In genomic region chr1:180263364-180263997, GRCm38 (mm10) we compare ENCODE assay signal across 8 mouse cellular contexts. TPM values are rescaled to one million over a fixed set of nuclear protein-coding genes. Genes with fewer than 3 reads are reported as not detected.
DNase-seq lines count a peak whose midpoint lies in the region; ATAC-seq lines count a peak whose summit lies in the region.

Gene Psen2 (minus strand): TSS chr1:180263438.

- H3K4me3 ChIP-seq in heart, embryonic 14.5 days (ENCODE audit: control insufficient read depth in 1 of 2, insufficient read depth in 1 of 2, low read depth in 1 of 2, low read length in 2 of 2): no peak within 1 kb of the TSS

- 24% methylated on average over 7 of the region's 7 CpGs for WGBS in heart, embryonic 14.5 days

- H3K27me3 ChIP-seq in heart, embryonic 14.5 days (ENCODE audit: control insufficient read depth, insufficient read depth, low read length): 0 out of 2 replicates have a peak, but pooled peaks cover 7% of the 10 kb centered on the region

- no peaks in the 10 kb centered on the region for H3K9me3 ChIP-seq in heart, embryonic 14.5 days (ENCODE audit: control insufficient read depth, low read length)

- no peaks in the 10 kb centered on the region for H3K36me3 ChIP-seq in heart, embryonic 14.5 days (ENCODE audit: control insufficient read depth, insufficient read depth, low read length)

- no peak within 1 kb of the TSS for H3K9ac ChIP-seq in heart, embryonic 14.5 days (ENCODE audit: low read length)

- DNase-seq in urinary bladder, adult 2 months (ENCODE audit: low spot score): no peak
- no peak for DNase-seq in urinary bladder, postnatal 14 days (ENCODE audit: low spot score)
- DNase-seq in adrenal gland, postnatal 4 days (ENCODE audit: low spot score in 2 of 2): no peak
- DNase-seq in layer of hippocampus, postnatal 25 days (ENCODE audit: extremely low spot score in 1 of 2, low spot score in 1 of 2): no peak
- peak; percentile 71 for DNase-seq in lung, postnatal 25 days (ENCODE audit: low spot score)
- DNase-seq in thymus, postnatal 0 days (ENCODE audit: low spot score): peak; percentile 62

- H3K27ac ChIP-seq in heart, embryonic 14.5 days (replicated peaks in 1 of 2; ENCODE audit: control insufficient read depth in 1 of 2, insufficient read depth in 1 of 2, low read depth in 2 of 2, low read length in 2 of 2): no peak within 1 kb of the TSS

- H3K4me2 ChIP-seq in heart, embryonic 14.5 days (ENCODE audit: low read length): no peak within 1 kb of the TSS

- ATAC-seq in heart, embryonic 14.5 days (ENCODE audit: insufficient number of reproducible peaks, insufficient read depth, low FRiP score, low read depth): no peak
- no peak for ATAC-seq in erythroblast, adult 5-6 weeks (replicated peaks; ENCODE audit: low FRiP score, poor library complexity, severe bottlenecking)

- H3K4me1 ChIP-seq in heart, embryonic 14.5 days (ENCODE audit: control insufficient read depth in 2 of 2, insufficient read depth in 2 of 2, low read length in 2 of 2): peaks cover 5 to 8% of the 10 kb centered on the region in 2 experiments; a peak in 3 of 4 replicates

RNA-seq across cellular contexts. Expression of gene Psen2, which starts in this region (rescaled TPM):
- polyA plus RNA-seq in urinary bladder, adult 2 months (2012; rRNA removed): 27.7 and 31.7 TPM in 2 replicates
- 10 to 100 TPM; 40.2 to 45.4 TPM for total RNA-seq in adrenal gland, postnatal 4 days (2021)
- 14.7 and 15.6 TPM in 2 replicates for polyA plus RNA-seq in heart, embryonic 14.5 days (2014; fragmentation: Nextera tagmentation; extraction: Ambion mirVana)
- 10 to 100 TPM; 19.5 to 25.4 TPM for total RNA-seq in layer of hippocampus, postnatal 25 days (2021)
- 9.3 and 11.6 TPM in 2 replicates for polyA plus RNA-seq in thymus, postnatal 0 days (2015; fragmentation: Nextera tagmentation; extraction: Ambion mirVana)
- total RNA-seq in erythroblast, adult 5-6 weeks (2015; ENCODE audit: low replicate concordance): 7.5 and 7.9 TPM in 2 replicates
- total RNA-seq in erythroblast, adult 5-6 weeks (2017; ENCODE audit: low replicate concordance): 7.2 and 7.4 TPM in 2 replicates

Comparison
In these comparisons a context has a peak if more than half of its experiments do, and no peak if none do; other contexts are left out.
1. DNase-seq: peak in lung, postnatal 25 days (single experiment) and thymus, postnatal 0 days (single experiment); none in urinary bladder, adult 2 months (single experiment), urinary bladder, postnatal 14 days (single experiment), adrenal gland, postnatal 4 days (0 of 2) and layer of hippocampus, postnatal 25 days (0 of 2).